Mouse (Mus musculus): Measurements from ENCODE around the gene Ccm2.

- TF ChIP-seq CTCF (IDR thresholded peaks at IDR 0.05; ENCODE audit: low read depth) (no peak), EP300 (IDR thresholded peaks at IDR 0.05; ENCODE audit: low read depth) (no peak)
These were observed 52.5 kb downstream of the Ccm2 start for GRCm38 (mm10) chr11:6599011-6599681.
